Mouse (Mus musculus) embryonic stem cell, embryonic (primary cell): ENCODE data around the gene Nt5c2.

ENCODE experiments used
- CTCF ChIA-PET, 4 experiments: fragments of 300-600 bp in 2 of 4; fragments of 350-600 bp in 2 of 4; sonication (Branson Sonifier 250); formaldehyde crosslinking; loops; one replicate each; lab custom pipeline; 2022; ENCODE audit warnings: inconsistent platforms in 2 of 4; lab: Charles Lee
- POLR2A ChIA-PET, 4 experiments: fragments of 300-600 bp in 2 of 4; fragments of 350-600 bp in 2 of 4; sonication (Branson Sonifier 250); formaldehyde crosslinking; loops; one replicate each; lab custom pipeline; 2022; ENCODE audit warnings: antibody characterized with exemption in 4 of 4, inconsistent platforms in 1 of 4; lab: Charles Lee

Gene Nt5c2

DNA sequence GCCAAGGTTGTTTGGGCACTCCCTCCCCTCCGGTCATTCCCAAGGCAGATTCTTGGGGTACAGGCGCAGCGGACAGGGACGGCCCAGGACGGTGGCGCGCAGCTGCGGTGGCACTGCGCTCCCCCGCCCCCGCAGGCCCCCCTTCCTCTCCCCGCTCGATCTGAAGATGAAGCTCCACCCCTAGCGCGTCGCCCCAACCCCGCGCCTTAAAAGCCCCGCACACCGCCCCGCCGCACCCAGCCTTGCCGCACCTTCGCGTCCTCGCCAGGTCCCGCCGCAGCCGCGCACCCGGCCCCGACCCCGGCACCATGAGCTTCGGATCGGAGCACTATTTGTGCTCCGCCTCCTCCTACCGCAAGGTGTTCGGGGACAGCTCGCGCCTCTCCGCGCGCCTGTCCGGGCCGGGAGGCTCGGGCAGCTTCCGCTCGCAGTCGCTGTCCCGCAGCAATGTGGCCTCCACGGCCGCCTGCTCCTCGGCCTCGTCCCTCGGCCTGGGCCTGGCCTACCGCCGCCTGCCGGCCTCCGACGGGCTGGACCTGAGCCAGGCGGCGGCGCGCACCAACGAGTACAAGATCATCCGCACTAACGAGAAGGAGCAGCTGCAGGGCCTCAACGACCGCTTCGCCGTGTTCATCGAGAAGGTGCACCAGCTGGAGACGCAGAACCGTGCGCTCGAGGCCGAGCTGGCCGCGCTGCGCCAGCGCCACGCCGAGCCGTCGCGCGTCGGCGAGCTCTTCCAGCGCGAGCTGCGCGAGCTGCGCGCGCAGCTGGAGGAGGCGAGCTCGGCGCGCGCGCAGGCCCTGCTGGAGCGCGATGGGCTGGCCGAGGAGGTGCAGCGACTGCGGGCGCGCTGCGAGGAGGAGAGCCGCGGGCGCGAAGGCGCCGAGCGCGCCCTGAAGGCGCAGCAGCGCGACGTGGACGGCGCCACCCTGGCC lies at the start of gene Nt5c2, which contains the start of gene Ina:
Gene Nt5c2, minus strand, starts transcription at position 707 of the 935 bp plus-strand sequence.
Gene Ina, plus strand, starts transcription at position 252 of the 935 bp plus-strand sequence.
- ChIA-PET CTCF (interaction anchor here (0.5 to 1.5 kb wide), 28 partner anchors 8 to 917 kb away, joined by 3 to 8 read pairs (median 3); partner anchors contain the start of genes Pdcd11 (in 1 of the 4), Sufu (in 1 of the 4), Taf5 (in 1 of the 4) and Usmg5 (in 1 of the 4)), POLR2A (interaction anchor here (0.5 to 6.5 kb wide), 50 partner anchors 8 to 969 kb away, joined by 3 to 66 read pairs (median 4); partner anchors contain the start of genes Taf5 (in 4 of the 4), Pcgf6 (in 3 of the 4), Cnnm2 (in 2 of the 4) and Pdcd11 (in 2 of the 4))

GRCm38 (mm10) chr19:47057684-47058083 lies 42.7 kb upstream of the Nt5c2 start:
- ChIA-PET CTCF (no interaction called here), POLR2A (interaction anchor here in 2 of 4 experiments (1.2 to 2.1 kb wide), 3 partner anchors 10 to 43 kb away, joined by 3 to 10 read pairs (median 9); partner anchors contain the start of genes Taf5 (in 2 of the 2) and Ina (in 1 of the 2))

GRCm38 (mm10) chr19:47053471-47053870 lies 38.5 kb upstream of the Nt5c2 start:
- ChIA-PET POLR2A (interaction anchor here in 3 of 4 experiments (0.8 to 5.1 kb wide), 7 partner anchors 14 to 81 kb away, joined by 3 to 115 read pairs (median 5); partner anchors contain the start of genes Taf5 (in 3 of the 3), Ina (in 1 of the 3), Nt5c2 (in 1 of the 3) and Pdcd11 (in 1 of the 3)), CTCF (interaction anchor here in 2 of 4 experiments (0.5 to 1.3 kb wide), 3 partner anchors 31 to 61 kb away, joined by 3 to 9 read pairs (median 3); no protein-coding TSS in a partner anchor)

GRCm38 (mm10) chr19:47052927-47053326 lies 38.0 kb upstream of the Nt5c2 start:
- POLR2A ChIA-PET: interaction anchor here in 3 of 4 experiments (0.8 to 5.1 kb wide), 11 partner anchors 9 to 82 kb away, joined by 3 to 115 read pairs (median 5); partner anchors contain the start of genes Taf5 (in 3 of the 3), Ina (in 2 of the 3), Nt5c2 (in 2 of the 3) and Pdcd11 (in 1 of the 3)
- CTCF ChIA-PET: interaction anchor here in 2 of 4 experiments (0.5 to 1.3 kb wide), 3 partner anchors 30 to 61 kb away, joined by 3 to 9 read pairs (median 3); no protein-coding TSS in a partner anchor

DNA sequence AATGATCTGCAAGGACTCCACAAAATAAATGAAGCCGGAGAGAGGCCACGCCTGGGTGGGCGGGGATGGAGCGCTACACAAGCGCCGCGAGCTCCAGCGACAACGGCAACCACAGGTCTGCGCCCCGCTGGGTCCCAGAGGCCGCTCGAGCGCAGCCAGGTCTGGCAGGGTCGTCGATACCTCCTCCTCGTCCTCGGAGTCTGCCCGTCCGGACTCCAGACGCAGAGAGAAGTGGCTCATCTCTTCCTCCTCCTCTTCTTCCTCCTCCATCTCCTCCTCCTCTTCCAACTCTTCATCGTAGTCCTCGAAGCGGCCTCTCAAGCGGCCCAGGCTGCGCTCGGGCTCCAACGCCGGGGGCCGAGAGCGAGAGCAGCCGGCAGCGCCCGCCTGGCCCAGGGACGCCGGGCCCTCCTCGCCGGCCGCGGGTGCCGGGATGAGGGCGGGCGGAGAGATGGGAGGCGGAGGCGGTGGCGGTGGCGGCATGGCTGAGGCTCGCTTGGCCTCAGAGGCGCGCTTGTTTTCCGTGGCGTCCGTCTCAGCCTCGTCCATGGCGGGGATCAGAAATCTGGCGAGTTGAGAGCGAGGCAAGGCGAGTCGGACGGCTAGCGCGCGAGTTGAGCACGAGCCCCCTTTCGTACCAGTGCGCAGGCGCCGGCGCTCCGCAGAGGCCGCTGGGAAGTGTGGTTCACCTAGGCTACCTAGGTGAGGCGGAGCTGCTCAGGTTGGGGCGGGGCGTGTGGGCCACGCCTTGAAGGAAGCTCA lies 35.5 kb upstream of the Nt5c2 start, which contains the start of gene Pcgf6:
Gene Pcgf6, minus strand, starts transcription at position 636 of the 762 bp plus-strand sequence.
- CTCF ChIA-PET: interaction anchor here in 3 of 4 experiments (0.6 to 1.3 kb wide), 6 partner anchors 16 to 699 kb away, joined by 3 to 11 read pairs (median 4); partner anchors contain the start of genes Pdcd11 (in 1 of the 3), Taf5 (in 1 of the 3) and Usmg5 (in 1 of the 3)
- POLR2A ChIA-PET: interaction anchor here (0.5 to 5.1 kb wide), 60 partner anchors 10 to 705 kb away, joined by 3 to 115 read pairs (median 4); partner anchors contain the start of genes Taf5 (in 4 of the 4), Ina (in 3 of the 4), Nt5c2 (in 3 of the 4) and Pdcd11 (in 2 of the 4)

DNA sequence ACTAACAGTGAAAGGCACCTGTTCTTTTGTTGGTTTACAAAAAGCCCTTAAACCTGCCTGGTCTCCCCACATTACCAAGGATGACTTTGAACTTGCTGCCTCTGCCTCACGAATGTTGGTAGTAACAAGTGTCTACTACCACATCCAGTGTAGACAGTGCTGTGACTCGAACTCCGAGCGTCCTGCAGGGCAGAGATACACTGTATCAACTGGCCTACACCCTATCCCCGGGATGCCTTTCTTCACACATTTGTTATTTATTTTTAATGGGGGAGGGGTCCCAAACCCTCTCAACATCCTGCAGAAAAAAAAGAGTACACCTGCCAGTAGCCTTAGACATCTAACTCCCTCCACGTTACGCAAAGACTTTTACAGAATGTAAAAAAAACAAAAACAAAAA lies 34.9 kb upstream of the Nt5c2 start:
- CTCF ChIA-PET: interaction anchor here in 1 of 4 experiments (0.7 kb wide), 1 partner anchor 16 kb away, joined by 5 read pairs; no protein-coding TSS in a partner anchor

DNA sequence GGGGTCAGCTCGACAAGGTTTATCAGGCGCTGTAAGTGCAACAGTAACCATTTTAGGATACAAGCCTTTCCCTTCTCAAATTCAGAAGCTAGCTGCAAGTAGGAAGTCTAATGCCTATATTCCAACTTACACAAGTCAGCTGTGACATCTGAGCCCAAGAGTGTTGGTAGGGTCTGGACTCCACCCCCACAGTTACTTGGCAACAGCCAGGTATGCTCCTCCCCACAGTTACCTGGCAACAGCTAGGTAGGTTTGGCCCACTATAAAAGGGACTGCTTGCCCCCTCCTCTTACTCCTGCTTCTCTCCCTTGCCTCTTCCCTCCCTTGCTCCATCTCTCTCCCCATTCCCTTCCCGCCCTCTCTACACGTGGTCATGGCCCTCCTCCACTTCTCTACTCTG lies 34.1 kb upstream of the Nt5c2 start:
- POLR2A ChIA-PET: interaction anchor here in 2 of 4 experiments (0.6 to 2.0 kb wide), 12 partner anchors 11 to 290 kb away, joined by 3 to 11 read pairs (median 4); partner anchors contain the start of genes Pdcd11 (in 2 of the 2), Taf5 (in 2 of the 2) and Usmg5 (in 2 of the 2)
- CTCF ChIA-PET: no interaction called here

More for the DNA sequence above, 34.9 kb upstream of the Nt5c2 start:
- POLR2A ChIA-PET: interaction anchor here in 3 of 4 experiments (0.6 to 5.1 kb wide), 20 partner anchors 14 to 451 kb away, joined by 3 to 115 read pairs (median 6); partner anchors contain the start of genes Ina (in 3 of the 3), Nt5c2 (in 3 of the 3), Taf5 (in 3 of the 3) and Pdcd11 (in 1 of the 3)

DNA sequence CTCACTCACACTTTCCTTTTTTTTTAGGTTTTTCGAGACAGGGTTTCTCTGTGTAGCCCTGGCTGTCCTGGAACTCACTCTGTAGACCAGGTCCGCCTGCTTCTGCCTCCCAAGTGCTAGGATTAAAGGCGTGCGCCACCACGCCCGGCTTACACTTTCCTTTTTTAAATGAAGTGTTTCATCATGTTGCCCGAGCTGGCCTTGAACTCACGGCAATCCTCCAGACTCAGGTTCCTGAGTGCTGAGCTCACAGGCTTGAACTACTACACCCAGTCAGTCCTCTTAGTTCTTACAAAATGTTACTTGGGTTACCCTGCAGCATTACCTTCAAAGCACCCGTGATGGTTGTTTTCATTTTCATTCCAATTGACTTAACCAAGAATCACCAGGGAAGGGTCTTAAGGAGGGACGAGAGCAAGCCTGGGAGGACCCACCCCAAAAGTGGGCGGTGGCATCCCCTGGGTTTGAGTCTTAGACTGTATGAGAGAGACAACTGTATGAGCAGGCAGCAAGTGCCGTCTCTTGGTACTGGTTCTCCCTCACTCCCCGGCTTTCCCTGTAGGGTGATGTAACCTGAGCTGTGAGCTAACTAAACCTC lies 32.4 kb upstream of the Nt5c2 start:
- ChIA-PET CTCF (interaction anchor here in 2 of 4 experiments (0.5 to 1.3 kb wide), 6 partner anchors 11 to 287 kb away, joined by 3 to 8 read pairs (median 4); partner anchors contain the start of genes Ina (in 1 of the 2) and Nt5c2 (in 1 of the 2)), POLR2A (interaction anchor here in 3 of 4 experiments (0.7 to 5.5 kb wide), 13 partner anchors 9 to 43 kb away, joined by 3 to 29 read pairs (median 5); partner anchors contain the start of genes Taf5 (in 3 of the 3), Pdcd11 (in 2 of the 3) and Usmg5 (in 2 of the 3))

DNA sequence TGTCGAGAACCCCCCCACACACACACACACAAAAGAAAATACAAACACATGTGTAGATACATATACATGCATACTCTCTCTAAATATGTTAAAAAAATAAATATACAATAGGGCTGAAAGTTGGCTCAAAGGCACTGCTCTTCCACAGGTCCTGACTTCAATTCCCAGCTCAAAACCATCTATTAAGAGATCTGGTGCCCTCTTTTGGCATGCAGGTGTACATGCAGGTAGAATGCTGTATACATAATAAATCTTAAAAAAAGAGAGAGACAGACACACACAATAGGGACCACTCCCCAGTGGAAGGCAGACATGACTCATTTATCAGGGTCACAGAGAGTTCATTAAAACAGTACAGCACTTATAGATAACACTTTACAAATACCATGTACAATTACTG lies 31.4 kb upstream of the Nt5c2 start:
- POLR2A ChIA-PET: interaction anchor here (0.5 to 5.5 kb wide), 10 partner anchors 10 to 66 kb away, joined by 3 to 29 read pairs (median 3); partner anchors contain the start of gene Taf5 (in 3 of the 4)
- CTCF ChIA-PET: interaction anchor here (0.5 to 1.6 kb wide), 8 partner anchors 9 to 1595 kb away, joined by 3 to 7 read pairs (median 3); partner anchors contain the start of gene Taf5 (in 1 of the 4)

DNA sequence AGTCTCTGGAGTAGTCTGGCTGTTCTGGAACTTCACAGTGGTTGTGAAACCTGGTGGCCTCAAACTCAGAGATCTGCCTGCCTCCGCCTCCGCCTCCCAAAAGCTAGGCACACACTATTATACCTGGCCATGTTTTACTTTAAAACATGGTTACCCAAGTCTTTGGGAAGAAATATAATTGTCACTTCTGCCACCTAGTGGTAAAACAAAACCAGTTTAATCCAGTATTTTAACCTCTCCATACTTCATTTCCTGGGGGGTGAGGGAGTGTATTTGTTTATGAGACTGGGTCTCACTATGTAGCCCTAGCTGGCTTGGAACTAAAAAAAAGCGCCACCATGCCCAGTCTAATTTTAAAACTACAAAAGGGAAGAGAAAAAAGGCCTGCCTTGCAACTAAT lies 28.7 kb upstream of the Nt5c2 start:
- ChIA-PET CTCF (interaction anchor here in 2 of 4 experiments (0.8 to 1.4 kb wide), 4 partner anchors 24 to 168 kb away, joined by 3 read pairs; partner anchors contain the start of genes Ina (in 1 of the 2), Nt5c2 (in 1 of the 2) and Taf5 (in 1 of the 2)), POLR2A (interaction anchor here in 2 of 4 experiments (1.1 to 5.5 kb wide), 5 partner anchors 24 to 255 kb away, joined by 3 to 29 read pairs (median 4); partner anchors contain the start of genes Taf5 (in 2 of the 2), Pdcd11 (in 1 of the 2) and Usmg5 (in 1 of the 2))

GRCm38 (mm10) chr19:47040720-47041473 lies 25.9 kb upstream of the Nt5c2 start:
- ChIA-PET POLR2A (interaction anchor here in 3 of 4 experiments (0.9 to 2.0 kb wide), 12 partner anchors 10 to 38 kb away, joined by 3 to 7 read pairs (median 4); partner anchors contain the start of genes Taf5 (in 3 of the 3), Ina (in 2 of the 3), Nt5c2 (in 2 of the 3) and Pcgf6 (in 1 of the 3)), CTCF (no interaction called here)

- ChIA-PET CTCF (interaction anchor here (0.6 to 1.3 kb wide), 5 partner anchors 10 to 305 kb away, joined by 4 to 8 read pairs (median 8); partner anchors contain the start of gene Nt5c2 (in 1 of the 4)), POLR2A (interaction anchor here in 3 of 4 experiments (0.6 to 1.7 kb wide), 10 partner anchors 8 to 442 kb away, joined by 3 to 8 read pairs (median 3); partner anchors contain the start of gene Taf5 (in 1 of the 3))
These were observed 21.6 kb upstream of the Nt5c2 start for GRCm38 (mm10) chr19:47036596-47036995.

DNA sequence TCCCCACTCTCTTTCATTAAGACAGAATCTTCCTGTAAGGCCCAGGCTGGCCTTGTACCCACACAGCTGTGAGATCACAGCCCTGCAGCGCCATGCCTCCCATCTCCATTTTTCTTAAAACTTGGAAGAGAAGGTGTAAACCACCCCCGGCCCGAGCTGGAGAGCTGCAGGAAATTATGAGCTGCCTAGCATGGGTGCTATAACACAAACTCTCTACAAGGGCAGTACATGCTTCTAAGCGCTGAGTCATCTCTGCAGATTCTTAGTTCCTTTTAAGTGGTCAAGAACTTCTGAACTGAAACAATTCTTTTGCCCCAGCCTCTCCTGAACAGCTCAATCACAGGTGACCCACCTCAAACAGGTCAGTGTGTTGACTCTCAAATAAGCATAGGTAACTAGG lies 20.0 kb upstream of the Nt5c2 start:
- CTCF ChIA-PET: no interaction called here
- POLR2A ChIA-PET: interaction anchor here in 1 of 4 experiments (1.5 to 1.7 kb wide), 2 partner anchors 10 to 16 kb away, joined by 6 to 8 read pairs; partner anchors contain the start of gene Pcgf6

DNA sequence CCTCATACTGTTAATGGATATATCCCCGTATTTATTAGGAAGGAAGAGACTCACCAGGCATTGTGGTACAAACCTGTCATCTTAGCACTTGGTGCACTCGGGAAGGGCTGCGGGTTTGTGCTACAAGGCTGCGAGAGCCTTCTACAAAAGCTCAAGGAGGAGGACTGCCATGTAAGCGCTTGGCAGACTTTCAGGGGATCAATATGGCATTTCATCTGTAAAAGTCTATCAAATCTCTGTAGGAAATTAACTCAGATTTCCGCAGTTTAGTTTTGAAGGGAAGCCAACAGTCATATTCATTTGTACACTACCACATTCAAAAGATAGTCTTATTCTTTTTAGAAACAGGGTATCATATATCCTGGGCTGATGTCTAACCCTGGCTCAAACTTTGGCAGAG lies 16.8 kb upstream of the Nt5c2 start:
- CTCF ChIA-PET: interaction anchor here in 1 of 4 experiments (0.6 kb wide), 1 partner anchor 526 kb away, joined by 10 read pairs; no protein-coding TSS in a partner anchor
- POLR2A ChIA-PET: interaction anchor here in 2 of 4 experiments (0.6 to 1.0 kb wide), 2 partner anchors 19 to 61 kb away, joined by 3 to 4 read pairs; partner anchors contain the start of gene Pcgf6 (in 1 of the 2)
